Comparison of ENCODE assay signal across 21 mouse cellular contexts in the genomic region with DNA sequence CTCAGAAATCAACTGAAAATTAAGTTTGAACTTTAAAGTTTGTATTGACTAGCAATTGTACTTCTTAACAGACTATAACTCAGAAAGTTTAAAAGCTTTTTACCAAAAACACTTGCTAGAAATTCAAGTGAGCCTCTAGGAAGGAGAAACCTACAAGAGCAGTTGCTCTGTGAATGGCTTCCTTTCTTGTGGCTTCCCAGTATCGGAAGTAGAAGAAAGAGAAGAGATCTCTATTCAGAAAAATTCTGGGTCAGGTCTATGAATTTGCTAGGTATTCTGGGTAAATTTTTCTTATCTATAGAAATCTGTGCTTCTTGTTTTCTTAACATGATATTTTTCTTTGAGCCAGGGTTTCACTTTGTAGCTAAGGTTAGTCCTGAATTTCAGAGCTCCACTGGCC.
A peak's percentile ranks its signal among the peaks of the same experiment; 100 is the strongest.
DNase-seq lines count a peak whose midpoint lies in the region; ATAC-seq lines count a peak whose summit lies in the region.
"Had no signal": no experiment of that assay in that cellular context is flagged by ENCODE, and none has a peak within 500 bp of the region (broad histone marks: within the 10 kb centered on the region; RNA-seq: fewer than 3 reads in every experiment).

No protein-coding gene starts in this region.

- 100% methylated on average over 1 of the region's 1 CpGs for WGBS in hindbrain, embryonic 12.5 days
- WGBS in midbrain, embryonic 11.5 days, result 81% methylated on average over 1 of the region's 1 CpGs

- no peaks in the 10 kb centered on the region for H3K36me3 ChIP-seq in hindbrain, embryonic 12.5 days
- H3K36me3 ChIP-seq in midbrain, embryonic 11.5 days (ENCODE audit: control insufficient read depth, insufficient read depth, low read length), result no peaks in the 10 kb centered on the region
- H3K36me3 ChIP-seq: embryonic facial prominence, embryonic 12.5 days; embryonic facial prominence, embryonic 15.5 days; hindbrain, embryonic 13.5 days had no signal

- no peaks in the 10 kb centered on the region for H3K9me3 ChIP-seq in hindbrain, embryonic 12.5 days (replicated peaks)
- no peaks in the 10 kb centered on the region for H3K9me3 ChIP-seq in midbrain, embryonic 11.5 days (ENCODE audit: control insufficient read depth, low read length)
- H3K9me3 ChIP-seq: embryonic facial prominence, embryonic 12.5 days; embryonic facial prominence, embryonic 15.5 days; hindbrain, embryonic 13.5 days had no signal

- no peaks in the 10 kb centered on the region for H3K4me1 ChIP-seq in hindbrain, embryonic 12.5 days
- no peaks in the 10 kb centered on the region for H3K4me1 ChIP-seq in midbrain, embryonic 11.5 days (ENCODE audit: control insufficient read depth, insufficient read depth, low read length)
- H3K4me1 ChIP-seq: embryonic facial prominence, embryonic 12.5 days; embryonic facial prominence, embryonic 15.5 days; hindbrain, embryonic 13.5 days had no signal

- H3K9ac ChIP-seq in hindbrain, embryonic 12.5 days, result no peak overlapping the region
- H3K9ac ChIP-seq in midbrain, embryonic 11.5 days (ENCODE audit: low read length), result no peak overlapping the region
- H3K9ac ChIP-seq: embryonic facial prominence, embryonic 12.5 days; embryonic facial prominence, embryonic 15.5 days; forebrain, postnatal 0 days; hindbrain, embryonic 13.5 days had no signal

- H3K27me3 ChIP-seq in hindbrain, embryonic 12.5 days, result no peaks in the 10 kb centered on the region
- no peaks in the 10 kb centered on the region for H3K27me3 ChIP-seq in midbrain, embryonic 11.5 days (ENCODE audit: control insufficient read depth, insufficient read depth, low read length)
- H3K27me3 ChIP-seq: embryonic facial prominence, embryonic 12.5 days; embryonic facial prominence, embryonic 15.5 days; hindbrain, embryonic 13.5 days had no signal

- H3K4me2 ChIP-seq in hindbrain, embryonic 12.5 days (replicated peaks), result no peak overlapping the region
- H3K4me2 ChIP-seq in midbrain, embryonic 11.5 days, result no peak overlapping the region
- H3K4me2 ChIP-seq: embryonic facial prominence, embryonic 12.5 days; embryonic facial prominence, embryonic 15.5 days; heart, embryonic 11.5 days; hindbrain, embryonic 13.5 days had no signal

- no peak overlapping the region for H3K4me3 ChIP-seq in hindbrain, embryonic 12.5 days
- no peak overlapping the region for H3K4me3 ChIP-seq in midbrain, embryonic 11.5 days (ENCODE audit: low read depth, low read length)
- H3K4me3 ChIP-seq: embryonic facial prominence, embryonic 12.5 days; embryonic facial prominence, embryonic 15.5 days; gastrocnemius, adult 2 months; hindbrain, embryonic 13.5 days had no signal

- H3K27ac ChIP-seq in hindbrain, embryonic 12.5 days, result no peak overlapping the region
- H3K27ac ChIP-seq in midbrain, embryonic 11.5 days (ENCODE audit: low read depth, low read length), result no peak overlapping the region
- H3K27ac ChIP-seq: embryonic facial prominence, embryonic 12.5 days; embryonic facial prominence, embryonic 15.5 days; gastrocnemius, adult 2 months; hindbrain, embryonic 13.5 days had no signal

- DNase-seq in CD4-positive, CD25-positive, alpha-beta regulatory T cell, adult 2 months (ENCODE audit: low read depth, low spot score), result peak; percentile 34
- peak; percentile 31 for DNase-seq in T-cell, adult 2 months (ENCODE audit: low spot score)
- DNase-seq in midbrain, embryonic 11.5 days (ENCODE audit: low spot score, missing footprints), result no peak
- DNase-seq in retina, embryonic 14.5 days (ENCODE audit: low spot score), result no peak
- DNase-seq: adrenal gland, postnatal 10 days; adrenal gland, postnatal 36 days; cerebellum, adult 18-20 months; cerebellum, adult 9-10 months; cerebellum, postnatal 14 days; forebrain, postnatal 0 days; gastrocnemius, adult 2 months; gastrocnemius, postnatal 14 days; heart, adult 11 months had no signal

- peak; percentile 60 for ATAC-seq in inflammation-experienced regulatory T-cells, adult 6 months
- ATAC-seq in hindbrain, embryonic 12.5 days (ENCODE audit: low FRiP score), result no peak
- no peak for ATAC-seq in midbrain, embryonic 11.5 days (ENCODE audit: low FRiP score)
- ATAC-seq: forebrain, embryonic 14.5 days; forebrain, postnatal 0 days; hindbrain, embryonic 16.5 days had no signal

Comparison
In these comparisons a context has a peak if more than half of its experiments do, and no peak if none do; other contexts are left out.
1. DNase-seq: peak in CD4-positive, CD25-positive, alpha-beta regulatory T cell, adult 2 months (single experiment) and T-cell, adult 2 months (single experiment); none in midbrain, embryonic 11.5 days (single experiment) and retina, embryonic 14.5 days (single experiment).